Mouse (Mus musculus) Muller cell, postnatal 12 days (primary cell): Measurements from ENCODE around the gene Tpm1.

Experiments used
- DNase-seq: peaks from one replicate; pipeline ENCODE4 v3.0.0-alpha.2; 2015; ENCODE audit errors: inconsistent ontology term

The Tpm1 gene

GRCm38 (mm10) chr9:67026890-67027289 is 22.3 kb downstream of the Tpm1 start:
- no peak for DNase-seq

GRCm38 (mm10) chr9:67026061-67026460 is 23.1 kb downstream of the Tpm1 start:
- no peak for DNase-seq

- no peak for DNase-seq
Measured at GRCm38 (mm10) chr9:67024889-67025692, 24.1 kb downstream of the Tpm1 start.

- DNase-seq = no peak
Measured at GRCm38 (mm10) chr9:67023371-67023770, 25.8 kb downstream of the Tpm1 start.

- no peak for DNase-seq
Measured at GRCm38 (mm10) chr9:67020063-67020462, 29.1 kb downstream of the Tpm1 start.

GRCm38 (mm10) chr9:67013501-67013900 is 35.7 kb downstream of the Tpm1 start:
- no peak for DNase-seq

- peak; percentile 77 for DNase-seq
Measured at GRCm38 (mm10) chr9:67012470-67012869, 36.7 kb downstream of the Tpm1 start.

- DNase-seq = no peak
Measured at GRCm38 (mm10) chr9:67011483-67011882, 37.7 kb downstream of the Tpm1 start.

- DNase-seq = no peak
Measured at GRCm38 (mm10) chr9:67008781-67009180, 40.4 kb downstream of the Tpm1 start.

GRCm38 (mm10) chr9:67006376-67006775 is 42.8 kb downstream of the Tpm1 start:
- DNase-seq = no peak

GRCm38 (mm10) chr9:67005161-67005742 is 44.0 kb downstream of the Tpm1 start:
- peak; percentile 74 for DNase-seq

- DNase-seq = no peak
Measured at GRCm38 (mm10) chr9:67003656-67004055, 45.5 kb downstream of the Tpm1 start.

GRCm38 (mm10) chr9:67003156-67003555 is 46.0 kb downstream of the Tpm1 start:
- peak; percentile 85 for DNase-seq

GRCm38 (mm10) chr9:67001506-67001905 is 47.7 kb downstream of the Tpm1 start:
- no peak for DNase-seq

GRCm38 (mm10) chr9:67001050-67001449 is 48.2 kb downstream of the Tpm1 start:
- peak; percentile 81 for DNase-seq

GRCm38 (mm10) chr9:66999698-67000097 is 49.5 kb downstream of the Tpm1 start:
- no peak for DNase-seq

GRCm38 (mm10) chr9:66991750-66992410 is 57.3 kb downstream of the Tpm1 start:
- DNase-seq = no peak

- peak; percentile 35 for DNase-seq
Measured at GRCm38 (mm10) chr9:66991021-66991749, 58.0 kb downstream of the Tpm1 start.

GRCm38 (mm10) chr9:66990046-66990445 is 59.2 kb downstream of the Tpm1 start:
- DNase-seq = peak; percentile 82

GRCm38 (mm10) chr9:66989581-66989980 is 59.6 kb downstream of the Tpm1 start:
- no peak for DNase-seq

GRCm38 (mm10) chr9:66988888-66989414 is 60.3 kb downstream of the Tpm1 start:
- DNase-seq = peak; percentile 92
